Mouse (Mus musculus): ENCODE data around the gene Spef1. TPM values are rescaled to one million over a fixed set of nuclear protein-coding genes. Genes with fewer than 3 reads are reported as not detected.

The Spef1 gene
- total RNA-seq, 2 experiments from 2014 or later, result 7.2 to 9.0 TPM

DNA sequence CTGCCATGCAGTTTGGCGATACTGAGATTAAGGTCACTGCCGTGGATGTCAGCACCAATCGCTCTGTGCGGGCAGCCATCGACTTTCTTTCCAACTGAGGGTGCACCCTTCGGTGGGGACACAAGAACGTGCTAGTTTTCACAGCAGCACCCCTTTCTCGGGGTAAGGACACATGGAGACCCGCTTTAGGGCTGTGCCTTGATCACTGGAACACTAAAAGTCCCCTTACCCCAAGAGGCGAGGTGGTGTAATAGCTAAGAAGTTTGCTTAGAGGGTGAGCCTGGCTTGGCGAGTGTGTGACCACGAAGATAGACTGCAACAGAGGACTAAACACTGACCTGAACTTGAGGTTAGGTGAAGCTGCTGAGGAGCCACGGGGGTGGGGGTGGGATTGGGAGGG is 42.0 kb downstream of the Spef1 start:
- DNase-seq (ENCODE audit: low spot score in 2 of 2), result no peak

DNA sequence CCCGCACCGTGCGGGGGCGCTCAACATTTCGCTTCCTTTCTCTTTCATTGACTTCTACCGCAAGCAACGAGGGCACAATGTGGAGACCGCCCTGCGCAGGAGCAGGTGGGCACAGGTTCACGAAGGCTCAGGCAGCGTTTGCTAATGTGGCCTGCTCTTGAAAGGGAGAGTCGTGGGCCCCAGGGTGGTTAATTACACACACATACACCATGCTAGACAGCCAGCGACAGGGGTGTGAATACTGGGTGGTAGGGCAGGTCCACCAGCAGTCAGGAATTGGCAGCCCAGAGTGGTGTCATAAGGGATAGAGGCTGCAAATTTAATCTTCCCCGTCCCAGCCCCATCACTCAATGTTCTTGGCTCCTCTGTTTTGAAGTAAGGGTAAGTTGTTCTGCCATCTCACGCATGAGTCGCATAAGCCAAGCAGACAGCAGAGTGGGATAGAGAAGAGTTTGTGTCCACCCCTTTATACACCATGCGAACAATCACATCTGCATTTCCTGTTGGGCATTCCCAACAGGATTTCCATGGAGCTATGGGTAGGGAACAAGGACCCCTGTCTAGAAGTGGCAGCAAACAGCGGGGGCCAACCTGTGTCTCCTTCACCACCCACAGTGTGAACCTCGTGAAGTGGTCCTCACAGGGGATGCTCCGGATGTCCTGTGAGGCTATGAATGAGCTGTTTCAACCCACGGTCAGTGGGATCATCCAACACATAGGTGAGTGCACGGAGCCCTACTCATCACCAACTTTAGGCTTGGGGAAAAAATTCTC is 43.9 kb downstream of the Spef1 start:
- DNase-seq (ENCODE audit: low spot score in 2 of 2), result no peak

DNA sequence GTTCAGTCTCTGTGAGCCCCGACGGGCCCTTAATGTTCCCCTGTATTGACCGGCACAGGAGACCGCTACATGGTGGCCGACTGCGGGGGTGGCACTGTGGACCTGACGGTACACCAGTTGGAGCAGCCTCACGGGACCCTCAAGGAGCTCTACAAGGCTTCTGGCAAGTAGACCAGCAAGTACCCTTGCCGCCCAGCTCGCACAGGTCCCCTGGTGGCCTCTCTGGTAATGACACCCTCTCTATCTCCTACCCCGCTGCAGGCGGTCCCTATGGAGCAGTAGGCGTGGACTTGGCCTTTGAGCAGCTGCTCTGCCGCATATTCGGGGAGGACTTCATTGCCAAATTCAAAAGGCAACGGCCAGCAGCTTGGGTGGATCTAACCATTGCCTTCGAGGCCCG is 44.5 kb downstream of the Spef1 start:
- peak; percentile 30 to 53 for DNase-seq (ENCODE audit: low spot score in 2 of 2)

DNA sequence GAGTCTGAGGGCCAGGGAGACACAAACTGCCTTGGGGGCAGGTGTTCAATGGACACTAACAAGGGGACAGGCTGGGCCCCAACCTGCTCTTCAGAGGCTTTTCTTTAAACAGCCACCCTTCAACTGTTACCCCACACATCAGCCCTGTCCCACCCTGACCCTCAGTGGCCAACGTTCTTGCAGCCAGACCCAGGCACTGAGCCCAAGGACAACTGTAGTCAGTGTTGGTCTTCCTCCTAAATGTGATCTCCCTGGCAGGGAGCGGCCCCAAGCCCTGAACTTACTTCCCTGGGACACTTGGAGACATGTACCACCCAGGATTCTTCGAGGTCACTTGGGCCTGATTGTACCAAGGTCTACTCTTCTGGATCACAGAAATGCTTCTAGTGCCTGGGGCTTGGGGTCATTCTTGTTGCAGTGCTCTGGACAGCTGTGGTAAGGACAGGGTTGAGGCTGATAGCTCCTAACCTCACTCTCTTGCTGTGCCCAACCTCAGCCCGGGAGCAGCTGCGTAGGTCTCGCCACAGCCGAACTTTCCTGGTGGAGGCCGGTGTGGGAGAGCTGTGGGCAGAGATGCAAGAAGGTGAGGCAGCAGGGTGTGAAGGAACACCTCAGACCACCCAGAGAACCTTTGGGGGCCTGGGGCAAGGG is 45.6 kb downstream of the Spef1 start:
- DNase-seq (ENCODE audit: low spot score in 2 of 2), result no peak

DNA sequence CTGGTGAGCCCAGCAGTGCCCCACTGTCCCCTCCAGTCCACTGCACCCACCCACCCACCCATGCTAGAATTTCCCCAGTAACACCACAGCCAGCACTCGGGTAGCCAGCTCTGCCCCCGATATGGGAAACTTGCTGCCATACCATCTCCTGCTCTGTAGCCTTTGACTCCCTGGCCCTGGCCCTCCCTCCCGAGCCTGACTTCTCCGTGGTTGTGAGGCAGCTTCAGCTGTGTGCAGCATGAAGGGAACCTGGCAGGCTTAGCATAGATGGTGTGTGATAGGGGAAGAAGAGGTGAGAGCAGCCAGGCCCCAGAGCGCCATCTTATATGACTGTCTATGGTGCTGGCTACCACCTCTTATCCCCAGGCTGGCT is 46.6 kb downstream of the Spef1 start:
- no peak for DNase-seq (ENCODE audit: low spot score in 2 of 2)

DNA sequence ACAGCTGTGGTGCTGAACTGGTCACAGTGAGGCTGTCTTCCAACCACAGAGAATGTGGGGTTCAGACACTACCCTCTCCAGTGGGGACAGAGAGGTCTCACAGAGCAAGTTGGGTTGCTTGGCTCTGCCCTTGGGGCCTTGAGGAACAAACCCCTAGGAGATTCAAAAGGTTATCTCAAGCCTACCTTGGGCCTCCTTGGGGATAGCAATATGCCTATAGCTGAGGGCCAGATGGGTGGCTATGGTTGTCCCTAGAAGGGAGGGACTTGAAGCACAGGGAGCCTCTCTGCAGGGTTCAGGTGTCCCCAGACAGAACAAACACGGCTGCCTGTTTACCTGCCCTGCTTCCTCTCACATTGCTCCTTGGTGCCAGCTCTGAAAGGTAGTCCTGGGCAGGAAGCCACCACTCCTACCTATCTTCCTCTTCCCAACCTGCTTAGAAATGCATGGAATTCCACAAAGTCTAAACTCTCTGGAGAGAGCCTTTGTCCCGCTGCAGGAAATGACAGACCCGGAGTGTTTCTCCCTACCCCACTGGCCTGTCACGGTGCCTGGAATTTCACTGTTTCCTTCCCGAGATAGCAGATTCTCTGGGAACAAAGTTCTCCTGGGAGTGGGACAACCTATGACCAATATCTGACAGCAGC is 47.1 kb downstream of the Spef1 start:
- DNase-seq (ENCODE audit: low spot score in 2 of 2), result no peak

DNA sequence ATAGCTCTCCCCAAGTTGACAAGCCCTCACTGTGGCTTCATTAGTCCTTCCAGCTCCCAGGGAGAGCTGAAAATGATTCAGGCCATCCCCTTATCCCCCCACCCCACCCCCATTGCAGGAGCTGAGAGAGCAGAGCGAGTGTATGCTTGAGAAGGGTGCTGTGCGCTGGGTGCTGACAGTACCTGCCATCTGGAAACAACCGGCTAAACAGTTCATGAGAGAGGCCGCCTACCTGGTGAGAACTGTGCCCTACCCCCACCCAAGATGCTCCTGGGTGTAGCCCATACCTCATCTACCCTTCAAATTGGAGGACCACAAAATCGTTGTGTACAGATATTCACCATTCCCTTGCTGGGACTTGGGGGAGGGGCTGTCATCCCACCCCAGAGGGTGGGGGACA is 47.8 kb downstream of the Spef1 start:
- DNase-seq (ENCODE audit: low spot score in 2 of 2), result no peak

DNA sequence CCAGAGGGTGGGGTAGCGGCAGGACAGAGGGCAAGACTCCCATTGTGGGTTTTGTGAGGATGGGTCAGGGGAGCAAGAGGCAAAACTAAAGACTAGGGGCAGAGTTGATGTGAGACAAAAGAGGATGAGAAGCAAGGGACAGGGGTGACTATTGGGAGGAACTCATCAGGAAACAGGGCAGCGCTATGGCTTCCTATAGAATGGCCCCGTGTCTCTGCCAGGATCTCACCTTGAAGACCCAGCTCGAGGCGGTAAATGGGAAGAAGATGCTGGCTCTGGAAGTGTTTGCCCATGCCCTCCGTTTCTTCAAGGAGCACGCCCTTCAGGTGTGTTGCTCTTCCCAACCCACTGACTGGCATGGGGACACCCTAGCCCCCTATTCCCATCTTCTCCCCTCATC is 48.3 kb downstream of the Spef1 start:
- no peak for DNase-seq (ENCODE audit: low spot score in 2 of 2)

DNA sequence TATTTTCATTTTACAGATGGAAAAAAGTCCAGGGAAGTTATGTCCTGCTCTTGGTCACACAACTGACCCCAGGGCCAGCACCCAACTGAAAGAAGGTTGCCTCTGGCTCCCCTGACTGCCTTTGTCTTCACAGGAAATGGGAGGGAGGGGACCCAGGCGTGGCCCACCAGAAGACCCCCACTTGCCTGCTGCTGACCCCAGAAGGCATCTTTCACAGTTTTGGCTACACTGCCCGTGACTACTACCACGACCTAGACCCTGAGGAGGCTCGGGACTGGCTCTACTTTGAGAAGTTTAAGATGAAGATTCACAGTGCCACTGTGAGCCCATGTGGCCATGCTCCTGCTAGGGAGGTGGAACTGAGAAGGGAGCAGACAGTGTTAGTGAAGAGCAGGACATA is 48.8 kb downstream of the Spef1 start:
- no peak for DNase-seq (ENCODE audit: low spot score in 2 of 2)

DNA sequence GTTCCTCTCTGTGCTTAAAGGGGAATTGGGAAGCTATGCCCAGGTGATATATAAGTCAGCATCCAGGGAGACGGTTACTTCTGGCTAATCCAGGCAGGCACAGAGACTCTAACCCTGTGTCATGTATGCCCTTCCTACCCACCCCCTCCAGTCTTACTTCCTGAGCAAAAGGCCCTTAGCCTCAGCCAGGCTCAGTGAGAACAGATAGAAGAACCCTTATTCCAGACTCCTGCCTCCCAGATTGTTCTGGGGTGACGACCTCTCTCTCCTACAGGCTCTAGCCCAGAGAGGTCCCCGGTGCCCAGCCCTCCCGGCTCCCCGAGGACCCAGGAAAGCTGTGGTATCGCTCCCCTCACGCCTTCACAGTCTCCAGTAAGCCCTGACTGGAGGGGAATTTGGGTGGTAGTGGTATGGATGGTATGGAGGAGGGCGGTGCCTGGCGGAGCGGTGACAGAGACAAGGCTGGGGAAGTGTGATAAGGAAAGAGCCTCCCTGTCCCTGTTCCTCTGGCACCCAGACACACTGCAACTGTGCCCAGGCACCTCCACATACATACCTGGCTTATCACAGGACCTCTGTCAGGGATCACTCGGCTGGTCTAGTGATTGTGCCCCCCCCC is 51.5 kb downstream of the Spef1 start:
- no peak for DNase-seq (ENCODE audit: low spot score in 2 of 2)

DNA sequence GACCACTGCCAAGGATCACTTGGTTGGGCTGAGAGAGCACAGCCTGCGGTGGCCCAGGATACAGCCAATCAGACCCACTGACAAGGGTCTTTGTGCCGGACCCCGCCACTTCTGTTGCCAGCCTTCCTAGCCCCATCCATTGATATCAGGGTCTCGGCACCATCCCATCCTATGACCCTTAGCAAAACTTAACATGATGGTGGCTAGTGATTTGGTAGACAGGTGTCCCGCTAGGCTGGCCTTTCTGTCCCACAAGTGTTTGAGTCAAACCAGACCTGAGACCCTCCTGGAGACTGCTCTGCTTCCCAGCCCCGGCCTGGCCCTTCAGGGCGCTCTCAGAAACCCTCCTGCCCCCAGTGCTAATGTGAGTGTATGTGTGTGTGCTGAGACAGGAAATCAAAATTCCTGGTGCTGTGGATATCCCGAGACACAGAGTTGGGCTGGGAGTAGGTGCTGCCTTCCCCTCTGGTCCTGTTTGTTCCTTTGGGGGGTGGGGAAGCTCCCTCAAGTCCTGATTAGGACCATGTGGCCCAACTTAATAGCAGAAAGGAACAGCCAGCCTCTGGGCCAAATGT is 52.2 kb downstream of the Spef1 start:
- no peak for DNase-seq (ENCODE audit: low spot score in 2 of 2)

DNA sequence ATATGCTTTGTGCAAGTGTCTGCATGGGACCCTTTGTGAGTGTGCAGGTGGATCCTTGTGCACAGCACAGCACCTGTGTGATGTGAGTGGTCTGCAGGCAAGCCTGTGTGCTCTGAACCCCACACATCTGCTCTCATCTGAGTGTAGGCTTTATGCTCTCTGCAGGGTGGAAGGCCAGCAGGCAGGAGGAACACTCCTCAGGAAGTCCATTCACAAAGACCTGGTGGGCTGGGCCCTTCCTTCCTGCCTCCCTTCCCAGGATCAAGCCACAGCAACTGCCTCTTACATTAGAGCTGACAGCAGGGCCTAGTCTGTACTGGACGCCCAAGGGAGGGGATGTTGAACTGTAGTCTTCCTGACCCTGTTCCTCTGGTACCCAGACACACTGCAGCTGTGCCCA is 52.7 kb downstream of the Spef1 start:
- no peak for DNase-seq (ENCODE audit: low spot score in 2 of 2)

DNA sequence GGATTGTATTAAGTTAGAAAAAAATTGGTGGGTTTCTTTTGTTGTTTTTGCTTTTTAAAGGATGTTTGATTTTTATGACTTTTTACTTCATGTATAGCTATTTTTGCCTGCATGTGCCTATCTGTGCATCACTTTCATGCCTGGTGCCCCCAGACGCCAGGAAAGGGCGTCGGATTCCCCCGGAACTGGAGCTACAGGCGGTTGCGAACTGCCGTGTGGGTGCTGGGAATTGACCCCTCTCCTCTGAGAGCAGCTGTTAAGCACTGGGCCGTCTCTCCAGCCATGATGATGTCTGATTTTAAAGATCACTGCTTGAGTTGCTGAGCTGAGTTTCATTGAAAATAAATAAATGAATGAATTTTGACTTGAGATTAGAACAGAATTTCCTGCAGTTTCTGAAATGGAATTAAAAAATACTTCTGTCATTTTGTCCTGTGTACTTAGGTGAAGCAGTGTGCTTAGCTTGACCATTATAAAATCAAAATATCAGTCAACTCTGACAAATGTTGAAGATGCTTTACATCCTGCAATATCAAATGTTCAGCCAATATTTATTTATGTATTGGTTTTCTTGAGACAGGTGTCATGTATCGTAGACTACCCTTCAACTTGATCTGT is 54.0 kb downstream of the Spef1 start, which contains the start of gene Gm11037:
Gm11037 (plus strand) TSS at position 568 of the 618 bp plus-strand sequence.
- no peak for DNase-seq (ENCODE audit: low spot score in 2 of 2)

DNA sequence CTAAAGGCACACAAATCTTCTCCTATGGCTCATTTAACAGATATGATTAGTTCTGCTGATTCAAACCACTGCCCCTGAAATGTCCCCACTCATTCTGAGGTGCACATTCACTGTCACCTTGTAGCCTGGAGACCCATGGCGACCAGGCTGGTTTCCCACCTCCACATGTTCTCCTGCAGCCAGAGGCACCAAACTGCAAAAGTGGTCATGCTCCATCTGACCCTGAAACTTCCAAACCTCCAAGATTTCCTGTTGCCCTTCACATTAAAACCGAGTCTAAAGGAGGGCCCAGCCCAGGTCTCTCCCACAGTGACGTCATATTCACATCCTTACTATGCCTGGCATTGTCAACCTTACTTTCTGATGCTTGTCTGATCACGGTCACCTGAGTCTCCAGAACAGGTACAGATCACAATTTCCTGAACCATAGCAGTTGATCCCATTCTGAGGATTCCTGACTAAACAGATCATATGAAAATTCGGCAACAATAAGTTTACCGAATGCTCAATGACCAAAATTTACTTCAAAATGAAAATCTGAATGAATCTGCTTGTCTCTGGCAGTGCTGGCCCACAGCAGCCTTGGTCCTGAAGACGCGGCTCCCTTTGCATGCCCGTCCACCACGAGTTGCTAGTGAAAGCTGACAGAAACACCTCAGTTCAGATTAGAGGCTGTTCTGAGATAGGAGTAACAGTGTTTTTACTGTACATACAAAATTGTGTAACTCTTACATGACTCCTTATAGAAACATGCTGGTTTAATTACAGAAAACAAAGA is 54.8 kb downstream of the Spef1 start:
- DNase-seq (ENCODE audit: low spot score in 2 of 2), result no peak

DNA sequence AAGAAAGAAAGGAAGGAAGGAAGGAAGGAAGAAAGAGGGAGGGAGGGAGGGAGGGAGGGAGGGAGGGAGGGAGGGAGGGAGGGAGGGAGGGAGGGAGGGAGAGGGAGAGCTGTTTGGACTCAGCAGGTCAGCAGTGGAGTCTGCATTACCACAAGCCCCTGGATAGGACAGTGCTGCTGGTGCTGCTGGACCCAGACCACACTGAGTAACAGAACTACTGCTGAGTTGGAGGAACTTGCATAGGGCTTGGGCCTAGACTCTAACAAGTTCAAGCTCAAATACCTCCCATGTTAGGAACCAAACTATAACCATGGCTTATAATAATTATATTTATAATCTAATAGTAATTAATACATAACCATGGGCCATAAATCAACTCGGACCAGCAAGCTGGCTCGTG is 56.2 kb downstream of the Spef1 start:
- DNase-seq (ENCODE audit: low spot score in 2 of 2), result no peak

DNA sequence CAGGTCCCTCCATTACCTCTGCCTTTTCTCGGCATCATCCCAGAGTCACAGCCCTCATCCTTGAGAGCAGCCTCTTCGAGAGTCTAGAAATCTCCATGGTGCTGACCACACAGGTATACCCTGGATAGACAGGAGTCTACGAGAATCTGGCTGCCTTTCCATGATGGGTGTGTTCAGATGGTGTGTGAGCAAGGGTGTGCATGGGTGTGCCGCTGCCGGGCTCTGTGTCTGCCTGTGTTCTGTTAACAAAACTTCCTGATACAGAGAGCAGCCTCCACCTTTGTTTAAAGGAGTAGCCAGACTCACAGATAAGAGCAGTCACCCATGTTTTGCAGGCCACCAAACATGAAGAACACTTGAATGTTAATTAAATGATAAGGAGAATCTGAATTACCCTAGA is 57.2 kb downstream of the Spef1 start:
- no peak for DNase-seq (ENCODE audit: low spot score in 2 of 2)

DNA sequence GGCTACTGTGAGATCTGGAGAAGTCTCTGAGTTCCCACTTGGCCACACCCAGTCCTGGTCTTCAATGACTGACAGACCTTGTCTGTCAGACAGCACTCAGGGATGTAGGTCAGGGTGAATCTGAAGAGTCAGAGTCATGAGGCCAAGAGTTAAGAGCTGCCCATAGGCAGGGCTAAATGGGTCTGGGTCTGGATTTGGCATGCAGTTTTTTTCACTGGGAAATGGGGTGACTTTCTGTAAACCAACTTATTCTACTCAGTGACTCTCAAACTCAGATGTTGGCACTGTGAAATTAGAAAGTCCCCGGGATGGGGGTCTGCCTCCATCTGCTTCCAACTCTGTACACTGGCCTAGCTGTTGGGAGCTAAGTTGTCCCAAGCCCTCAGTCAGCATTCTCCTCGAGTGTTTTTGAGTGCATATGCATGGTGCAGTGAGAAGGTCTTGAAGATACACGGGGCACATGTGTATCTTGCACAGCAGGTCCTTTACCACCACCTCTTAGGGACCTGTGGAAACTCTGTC is 58.4 kb downstream of the Spef1 start:
- no peak for DNase-seq (ENCODE audit: low spot score in 2 of 2)

DNA sequence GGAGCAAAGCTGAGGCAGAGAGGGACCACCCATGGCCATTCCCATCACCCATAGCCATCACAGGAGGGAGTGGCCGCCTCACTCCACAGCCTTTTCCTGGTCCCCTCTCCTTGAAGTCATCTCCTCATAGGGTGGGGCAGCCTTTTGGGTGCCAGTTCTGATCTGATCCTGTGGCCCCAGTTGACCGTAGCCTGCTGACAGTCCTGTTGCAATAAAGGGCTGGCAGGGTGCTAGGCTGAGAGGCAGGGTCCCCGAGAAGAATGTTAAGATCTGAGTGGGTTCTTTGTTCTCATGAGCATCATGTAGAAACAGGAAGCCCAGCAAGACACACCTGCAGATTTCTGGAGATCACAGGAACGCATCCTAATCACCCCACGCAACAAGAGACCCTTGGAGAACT is 58.9 kb downstream of the Spef1 start:
- no peak for DNase-seq (ENCODE audit: low spot score in 2 of 2)

DNA sequence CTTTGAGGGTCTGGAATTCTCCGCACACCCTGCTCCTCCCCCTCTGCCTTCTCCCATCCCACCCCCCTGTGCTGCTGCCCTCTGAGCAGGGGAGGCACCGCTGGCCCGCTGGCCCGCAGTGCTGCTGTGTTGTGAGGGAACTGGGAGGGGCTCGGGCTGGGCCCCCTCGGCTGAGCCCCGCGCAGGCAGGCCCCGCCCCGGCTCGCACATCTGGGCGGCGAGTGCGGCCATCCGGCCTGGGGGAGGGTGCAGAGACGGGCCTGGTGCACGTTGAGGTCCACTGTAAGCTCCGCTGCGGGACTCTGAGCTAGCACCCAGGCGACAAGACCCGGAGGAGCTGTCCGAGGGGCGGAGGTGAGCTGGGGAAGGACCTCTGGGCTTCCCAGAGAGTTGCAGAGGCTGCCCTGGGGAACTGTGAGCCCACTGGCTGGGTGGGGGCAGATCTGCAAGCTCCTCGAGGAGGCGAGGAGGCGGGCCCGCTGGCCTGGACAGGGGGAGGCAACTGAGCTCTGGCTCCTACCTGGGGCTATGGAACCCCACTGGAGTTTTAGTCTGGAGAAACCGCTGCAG is 59.8 kb downstream of the Spef1 start, which contains the start of gene Hspa12b:
Hspa12b (plus strand) TSS at position 120 of the 570 bp plus-strand sequence.
- DNase-seq (ENCODE audit: low spot score in 2 of 2), result no peak
